ENCODE assay signal across 8 mouse cellular contexts in the genomic region with DNA sequence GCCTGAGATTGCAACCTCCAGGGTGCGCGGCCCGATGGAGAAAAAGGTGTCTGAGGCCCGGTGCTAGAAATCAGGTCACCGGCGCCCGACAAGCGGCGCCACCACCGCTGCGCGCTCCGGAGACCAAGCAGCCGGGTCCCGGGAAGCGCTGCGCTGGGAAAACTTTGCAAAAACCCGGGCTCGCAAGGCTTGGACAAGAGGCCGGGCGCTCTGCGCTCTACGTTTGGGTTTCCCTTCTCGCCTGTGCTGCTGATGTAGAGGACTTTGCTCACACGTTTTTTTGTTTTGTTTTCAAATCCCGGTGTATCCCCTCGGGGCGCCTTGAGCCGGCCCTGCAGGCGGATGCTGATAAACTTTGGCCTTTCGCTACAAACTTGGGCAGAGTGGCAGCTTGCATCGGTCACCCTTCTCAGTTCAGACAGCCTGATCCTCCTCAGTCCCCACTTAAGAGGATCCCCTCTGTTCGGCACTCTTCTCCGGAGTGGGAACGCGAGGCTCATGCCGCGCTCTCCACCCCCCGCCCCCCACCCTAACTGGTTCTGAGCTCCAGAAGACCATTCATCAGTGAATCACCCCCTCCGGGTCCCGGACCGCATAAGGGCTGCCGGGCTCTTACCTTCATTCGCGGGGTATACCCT. TPM values are rescaled to one million over a fixed set of nuclear protein-coding genes. Genes with fewer than 3 reads are reported as not detected.
DNase-seq lines count a peak whose midpoint lies in the region; ATAC-seq lines count a peak whose summit lies in the region.

No protein-coding gene starts in this region.

- peaks cover 14% of the 10 kb centered on the region; the same call in 1 of the 2 replicates for H3K27me3 ChIP-seq in heart, embryonic 15.5 days
- peaks cover 6% of the 10 kb centered on the region; the same call in 1 of the 2 replicates for H3K27me3 ChIP-seq in lung, embryonic 16.5 days (ENCODE audit: control insufficient read depth, insufficient read depth, low read depth, low read length)

- peak overlapping the region; percentile 69 for H3K9ac ChIP-seq in heart, embryonic 15.5 days
- H3K9ac ChIP-seq in lung, embryonic 16.5 days (ENCODE audit: low read length) = peak overlapping the region; percentile 76

- H3K36me3 ChIP-seq in heart, embryonic 15.5 days = no peaks in the 10 kb centered on the region
- H3K36me3 ChIP-seq in lung, embryonic 16.5 days (ENCODE audit: control insufficient read depth, insufficient read depth, low read length) = no peaks in the 10 kb centered on the region

- H3K9me3 ChIP-seq in heart, embryonic 15.5 days (replicated peaks) = no peaks in the 10 kb centered on the region
- no peaks in the 10 kb centered on the region for H3K9me3 ChIP-seq in lung, embryonic 16.5 days (ENCODE audit: control insufficient read depth, low read length)

- peak overlapping the region; percentile 77 for H3K4me3 ChIP-seq in heart, embryonic 15.5 days
- H3K4me3 ChIP-seq in lung, embryonic 16.5 days (ENCODE audit: low read length) = peak overlapping the region; percentile 61

- whole genome bisulfite sequencing in heart, embryonic 15.5 days = under 1% methylated on average over 45 of the region's 45 CpGs
- WGBS in lung, embryonic 16.5 days = under 1% methylated on average over 45 of the region's 45 CpGs

- H3K4me1 ChIP-seq in heart, embryonic 15.5 days (replicated peaks) = peaks cover 24% of the 10 kb centered on the region
- H3K4me1 ChIP-seq in lung, embryonic 16.5 days (replicated peaks; ENCODE audit: control insufficient read depth, insufficient read depth, low read length) = peaks cover 17% of the 10 kb centered on the region

- H3K27ac ChIP-seq in heart, embryonic 15.5 days = peak overlapping the region; percentile 72
- peak overlapping the region; percentile 65 for H3K27ac ChIP-seq in lung, embryonic 16.5 days (ENCODE audit: low read length)

- 0 out of 2 replicates have a peak, but pooled peaks have one; percentile 40 for ATAC-seq in erythroid progenitor cell, adult 5-6 weeks (replicated peaks; ENCODE audit: low FRiP score, poor library complexity, severe bottlenecking)
- no peak; the same call in 1 of the 2 replicates for ATAC-seq in heart, embryonic 15.5 days (replicated peaks; ENCODE audit: insufficient number of reproducible peaks, insufficient read depth, low FRiP score, low read depth)
- ATAC-seq in lung, embryonic 16.5 days (ENCODE audit: low read depth) = peak; percentile 15
- no peak for ATAC-seq in CD4-positive, CD25-positive, alpha-beta regulatory T cell, adult 4 months

- H3K4me2 ChIP-seq in heart, embryonic 15.5 days = peak overlapping the region; percentile 97
- peak overlapping the region; percentile 93 for H3K4me2 ChIP-seq in lung, embryonic 16.5 days (ENCODE audit: low read depth, low read length)

- peak; percentile 13 to 52 for DNase-seq in urinary bladder, adult 18-20 months (ENCODE audit: low spot score in 2 of 2)
- no peak for DNase-seq in urinary bladder, postnatal 10 days (ENCODE audit: low spot score)
- peak; percentile 77 for DNase-seq in kidney, postnatal 10 days
- peak; percentile 26 for DNase-seq in ovary, postnatal 14 days (ENCODE audit: low spot score)

RNA-seq across cellular contexts. Expression of gene Epha4, which starts 0.4 kb away (rescaled TPM):
- under 0.01 TPM in 1 of 2 replicates, not detected in the other for total RNA-seq in erythroid progenitor cell, adult 5-6 weeks (2015; ENCODE audit: low replicate concordance)
- not detected in 2 replicates for total RNA-seq in erythroid progenitor cell, adult 5-6 weeks (2017; ENCODE audit: low replicate concordance)
- polyA plus RNA-seq in heart, embryonic 15.5 days (2015; fragmentation: Nextera tagmentation; extraction: Ambion mirVana) = 6.9 and 8.6 TPM in 2 replicates
- 13.8 and 17.3 TPM in 2 replicates for polyA plus RNA-seq in lung, embryonic 16.5 days (2015; fragmentation: Nextera tagmentation; extraction: Ambion mirVana)
- under 1 TPM in 1 of 2 experiments, not detected in 1; 0.07 TPM for polyA plus RNA-seq in CD4-positive, CD25-positive, alpha-beta regulatory T cell, adult 4 months (2017; shearing (Covaris generic))

Comparison
In these comparisons a context has a peak if more than half of its experiments do, and no peak if none do; other contexts are left out.
1. ATAC-seq: peak in erythroid progenitor cell, adult 5-6 weeks (single experiment) and lung, embryonic 16.5 days (single experiment); none in heart, embryonic 15.5 days (single experiment) and CD4-positive, CD25-positive, alpha-beta regulatory T cell, adult 4 months (single experiment).